Mouse (Mus musculus) testis, adult 2 months (tissue): ENCODE results near the gene 1700018G05Rik. TPM values are rescaled to one million over a fixed set of nuclear protein-coding genes. Genes with fewer than 3 reads are reported as not detected.
"Not testable (repeated sequence)": the region's sequence is repeated elsewhere in the genome, so short reads cannot be mapped to it uniquely, and the experiment has no call there.

ENCODE experiments used
- H3K27ac ChIP-seq: fragments of 200-500 bp; 2 replicates; pipeline ENCODE4 v1.5.1; 2012; ENCODE audit warnings: low read depth, low read length; ENCODE audit not compliant: control insufficient read depth, insufficient read depth
- H3K27me3 ChIP-seq: fragments of 200-500 bp; 2 replicates; pipeline ENCODE4 v1.6.1; 2012; ENCODE audit warnings: mild to moderate bottlenecking, low read length, moderate library complexity; ENCODE audit not compliant: control insufficient read depth, insufficient read depth
- H3K36me3 ChIP-seq: fragments of 200-500 bp; 2 replicates; pipeline ENCODE4 v1.6.1; 2012; ENCODE audit warnings: mild to moderate bottlenecking, low read length; ENCODE audit not compliant: control insufficient read depth, insufficient read depth
- H3K4me1 ChIP-seq: fragments of 200-500 bp; 2 replicates; pipeline ENCODE4 v1.6.1; 2012; ENCODE audit warnings: low read length; ENCODE audit not compliant: control insufficient read depth, insufficient read depth
- H3K4me3 ChIP-seq: fragments of 200-500 bp; 2 replicates; pipeline ENCODE4 v1.5.1; 2012; ENCODE audit warnings: low read depth, mild to moderate bottlenecking, low read length, moderate library complexity, mixed read lengths; ENCODE audit not compliant: control insufficient read depth
- CTCF ChIP-seq: fragments of 200-500 bp; IDR thresholded peaks from 2 replicates; pipeline ENCODE4 v1.5.1; 2012; ENCODE audit warnings: low read depth, mild to moderate bottlenecking, inconsistent platforms, low read length, moderate library complexity; ENCODE audit not compliant: control insufficient read depth, insufficient read depth, insufficient replicate concordance
- POLR2A ChIP-seq: fragments of 200-500 bp; IDR thresholded peaks from 2 replicates; pipeline ENCODE4 v1.6.1; 2012; ENCODE audit warnings: low read depth, mild to moderate bottlenecking, inconsistent platforms, low read length, moderate library complexity; ENCODE audit not compliant: control insufficient read depth
- polyA plus RNA-seq: library from polyadenylated mRNA; depleted of rRNA; stranded (reverse); fragments of >200 nt; gene quantifications from 2 replicates; pipeline ENCODE4 v1.2.3, GENCODE M21; 2012; rRNA removed

The 1700018G05Rik gene
- polyA plus RNA-seq: 82.7 and 106 TPM in 2 replicates

DNA sequence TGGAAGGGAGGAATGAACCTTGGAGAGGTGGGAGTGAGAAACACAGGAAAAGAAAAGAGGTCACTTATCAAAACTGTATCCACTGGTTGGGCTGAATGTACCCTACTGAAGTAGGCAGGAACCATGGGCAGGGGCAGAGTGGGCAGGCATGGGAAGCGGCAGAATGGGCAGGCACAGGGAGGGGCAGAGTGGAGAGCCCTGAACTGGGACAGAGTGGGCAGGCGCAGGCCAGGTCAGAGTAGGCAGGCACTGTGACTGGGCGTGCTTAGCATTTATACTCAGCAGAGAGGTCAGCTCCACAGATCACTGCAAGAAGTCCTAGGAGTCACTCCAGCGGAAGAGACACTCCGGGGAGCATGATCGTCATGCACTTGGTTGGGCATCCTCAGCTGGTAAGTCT, at the start of gene 1700018G05Rik:
Gene 1700018G05Rik (plus strand): TSS at position 301 of the 400 bp plus-strand sequence.
- H3K27me3 ChIP-seq, H3K4me1 ChIP-seq, H3K4me3 ChIP-seq, H3K36me3 ChIP-seq: not testable (repeated sequence)
- peak within 1 kb of the TSS; percentile 21; the same call in 1 of the 2 replicates for H3K27ac ChIP-seq

DNA sequence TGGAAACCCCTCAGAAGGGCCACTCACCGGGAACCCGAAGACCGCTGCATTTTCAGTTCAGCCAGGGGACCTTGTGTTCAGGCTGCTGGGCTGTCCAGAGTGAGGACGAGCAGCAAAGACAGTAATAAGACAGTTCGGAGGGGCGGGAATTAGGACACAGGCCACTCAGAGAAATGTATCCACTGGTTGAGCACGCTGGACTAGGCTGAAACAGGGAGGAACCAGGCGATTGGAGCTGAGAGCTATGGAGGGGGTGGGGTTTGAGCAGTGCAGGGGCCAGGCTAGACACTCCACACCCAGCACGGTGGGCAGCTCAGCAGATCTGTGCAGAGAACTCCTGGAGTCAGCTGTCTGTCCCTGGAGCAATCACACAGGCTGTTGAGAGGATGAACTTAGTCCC, 19.6 kb upstream of the 1700018G05Rik start, which contains the start of the genes Dmrtc1a and 1700011M02Rik:
Gene Dmrtc1a (minus strand): TSS at position 101 of the 400 bp plus-strand sequence.
Gene 1700011M02Rik (plus strand): TSS at position 319 of the 400 bp plus-strand sequence.
- H3K27ac ChIP-seq, H3K27me3 ChIP-seq, H3K4me1 ChIP-seq, H3K36me3 ChIP-seq: not testable (repeated sequence)
- H3K4me3 ChIP-seq: peak within 1 kb of the TSS; percentile 8

DNA sequence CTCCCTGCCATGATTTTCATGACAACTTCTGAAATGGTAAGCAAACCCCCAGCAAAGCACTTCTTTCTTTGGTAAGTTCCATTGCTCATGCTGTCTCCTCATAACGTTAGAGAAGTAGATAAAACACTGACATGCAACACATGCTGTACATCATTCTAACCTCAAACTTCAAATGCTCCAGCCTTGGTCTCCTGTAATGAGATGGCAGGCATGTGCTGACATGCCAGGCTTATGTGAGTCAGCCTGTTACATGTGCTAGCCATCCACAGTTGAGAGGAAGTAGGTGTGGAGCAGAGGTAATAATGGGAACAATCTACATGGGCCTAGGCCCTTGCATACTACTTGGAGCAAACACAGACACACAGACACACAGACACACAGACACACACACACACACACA, 13.3 kb upstream of the 1700018G05Rik start:
- not testable (repeated sequence) for H3K36me3 ChIP-seq, H3K27ac ChIP-seq, H3K27me3 ChIP-seq, H3K4me3 ChIP-seq, H3K4me1 ChIP-seq

DNA sequence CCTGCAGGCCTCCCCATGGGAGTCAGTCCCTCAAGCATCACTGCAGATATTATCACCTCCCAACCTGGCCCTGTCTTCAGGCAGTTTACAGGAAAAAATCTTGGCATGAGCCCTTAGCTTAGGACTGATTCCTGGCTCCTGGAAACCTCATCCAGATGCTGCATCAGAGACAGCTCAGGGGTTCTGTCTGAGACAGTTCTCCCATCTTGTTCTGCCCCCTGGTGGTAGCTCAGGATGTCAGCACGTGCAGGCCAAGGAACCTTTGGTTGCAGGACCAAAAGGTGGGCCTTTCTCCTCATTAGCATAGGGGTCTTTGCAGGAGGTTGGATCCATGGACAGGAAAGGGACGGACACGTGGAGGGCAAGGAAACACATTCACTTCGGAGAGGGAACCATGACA, 1.5 kb upstream of the 1700018G05Rik start:
- H3K36me3 ChIP-seq, H3K27me3 ChIP-seq, H3K4me1 ChIP-seq, H3K4me3 ChIP-seq, H3K27ac ChIP-seq: not testable (repeated sequence)

DNA sequence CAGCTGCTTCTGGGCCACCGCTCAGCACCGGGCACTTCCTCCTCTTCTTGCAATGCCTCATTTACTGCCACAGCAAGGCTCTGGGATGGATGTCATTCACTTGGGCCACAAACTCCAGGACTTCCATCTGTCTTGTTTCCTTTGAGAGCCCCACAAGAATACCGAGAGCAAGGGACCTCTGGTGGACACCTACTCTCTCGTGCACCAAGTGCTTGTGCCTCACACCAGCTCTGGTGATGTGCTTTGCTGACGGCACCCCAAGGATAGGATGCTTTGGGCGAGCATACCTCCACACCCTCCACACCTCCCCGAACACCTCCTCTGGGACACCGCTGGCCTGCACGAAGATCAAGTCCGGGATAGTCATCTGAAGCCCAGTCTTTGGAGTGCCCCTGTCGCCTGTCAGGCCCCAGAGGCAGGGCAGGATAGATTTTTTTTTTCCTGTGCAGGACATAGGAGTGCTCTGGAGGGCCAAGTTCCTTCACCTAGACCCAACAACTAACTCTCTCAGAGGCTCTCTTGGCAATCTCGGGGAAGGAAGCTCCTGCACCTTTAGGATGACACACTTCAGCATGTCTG, 4.9 kb downstream of the 1700018G05Rik start:
- TF ChIP-seq POLR2A: no peak
- no peak for TF ChIP-seq CTCF
- Histone ChIP-seq H3K27me3 (no peaks in the 10 kb centered on the region), H3K27ac (no peak overlapping the region), H3K4me1 (peaks cover 5% of the 10 kb centered on the region), H3K4me3 (peak overlapping the region; percentile 48; the same call in 1 of the 2 replicates), H3K36me3 (no peaks in the 10 kb centered on the region)

DNA sequence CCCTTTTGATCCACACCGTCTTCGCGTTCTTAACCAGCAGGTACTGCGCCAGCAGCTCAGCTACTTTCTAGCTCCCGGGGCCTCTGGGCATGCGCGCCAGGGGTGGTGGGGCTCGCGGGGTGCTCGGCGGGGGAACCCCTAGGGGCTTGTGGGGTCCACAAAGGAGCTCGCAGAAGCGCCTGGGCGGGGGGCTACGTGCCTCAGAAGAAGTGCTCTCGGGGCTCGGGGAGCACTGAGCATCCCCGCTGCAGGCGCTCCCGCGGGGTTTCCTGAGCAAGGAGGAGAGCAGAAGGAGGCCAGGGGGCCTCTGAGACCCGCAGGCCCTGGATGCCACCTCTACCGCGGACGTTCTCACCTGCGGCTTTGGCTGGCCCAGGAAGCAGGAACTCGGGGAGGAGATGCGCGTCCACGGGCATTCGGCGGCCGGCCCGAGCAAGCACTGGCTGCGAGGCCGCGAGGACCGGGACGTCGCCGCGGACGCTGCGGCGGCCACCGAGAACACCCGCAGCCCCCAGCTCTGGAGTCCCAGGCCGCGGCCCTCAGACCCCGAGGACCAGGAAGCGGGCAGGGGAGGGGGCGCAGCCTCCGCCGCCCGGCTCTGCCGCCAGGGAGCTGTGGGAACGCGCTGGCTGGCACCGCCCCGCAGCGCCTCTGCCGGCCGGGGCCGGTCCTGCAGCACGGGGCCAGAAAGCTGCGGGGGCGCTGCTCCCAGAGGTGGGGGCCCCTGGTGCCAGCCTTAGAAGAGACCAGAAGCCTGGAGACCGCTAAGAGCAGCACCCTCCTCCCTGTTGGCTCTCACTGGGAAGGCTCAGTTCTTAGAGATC, 5.6 kb downstream of the 1700018G05Rik start:
- Histone ChIP-seq H3K27ac (0 out of 2 replicates have a peak overlapping the region, but pooled peaks have one; percentile 49), H3K36me3 (no peaks in the 10 kb centered on the region), H3K4me3 (peak overlapping the region; percentile 84), H3K27me3 (no peaks in the 10 kb centered on the region), H3K4me1 (peaks cover 5% of the 10 kb centered on the region)
- TF ChIP-seq POLR2A (no peak), CTCF (peak; percentile 48)

DNA sequence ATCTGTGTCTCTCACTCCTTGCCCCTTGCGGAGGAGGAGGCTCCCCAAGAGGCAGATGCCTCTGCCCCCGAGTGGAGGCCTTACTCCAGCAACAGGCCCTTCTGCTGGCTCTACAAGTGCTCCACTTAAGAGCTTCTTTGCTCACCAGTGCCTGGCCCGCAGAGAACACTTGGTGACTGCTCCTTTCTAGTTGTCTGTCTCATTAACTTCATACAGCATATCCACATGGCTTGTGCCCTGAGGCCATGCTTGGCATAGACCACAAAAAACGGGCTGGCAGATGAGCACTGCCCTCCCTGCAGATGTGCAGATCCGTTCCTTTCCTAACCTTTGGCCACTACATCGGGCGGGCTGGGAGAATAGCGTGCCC, 6.2 kb downstream of the 1700018G05Rik start:
- no peak overlapping the region for H3K27ac ChIP-seq

DNA sequence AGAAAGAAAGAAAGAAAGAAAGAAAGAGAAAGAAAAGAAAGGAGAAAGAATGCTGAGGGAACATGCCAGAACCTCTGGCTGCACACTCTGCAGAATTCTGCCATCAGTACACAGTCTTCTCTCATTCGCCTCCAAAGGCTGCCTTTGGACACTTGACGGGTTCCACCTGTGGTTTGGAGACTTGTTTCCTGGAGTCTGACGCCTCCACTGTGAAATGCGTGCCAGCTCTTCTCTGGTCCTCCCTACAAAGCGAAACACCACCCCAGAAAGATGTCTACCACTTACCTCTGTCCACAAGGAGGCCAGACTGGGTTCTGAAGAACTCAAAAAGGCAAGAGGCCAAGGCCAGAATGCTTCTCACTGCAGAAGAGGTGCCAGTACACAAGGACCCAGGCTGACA, 8.6 kb downstream of the 1700018G05Rik start:
- no peaks in the 10 kb centered on the region for H3K36me3 ChIP-seq
- no peak overlapping the region for H3K4me3 ChIP-seq
- H3K27me3 ChIP-seq: no peaks in the 10 kb centered on the region
- peaks cover 5% of the 10 kb centered on the region for H3K4me1 ChIP-seq
- no peak overlapping the region for H3K27ac ChIP-seq
- no peak for TF ChIP-seq CTCF
- TF ChIP-seq POLR2A: no peak

More for the DNA sequence above, 6.2 kb downstream of the 1700018G05Rik start:
- H3K4me1 ChIP-seq: peaks cover 5% of the 10 kb centered on the region
- H3K4me3 ChIP-seq: peak overlapping the region; percentile 84
- no peaks in the 10 kb centered on the region for H3K27me3 ChIP-seq
- no peaks in the 10 kb centered on the region for H3K36me3 ChIP-seq
- TF ChIP-seq POLR2A: no peak
- TF ChIP-seq CTCF: no peak

DNA sequence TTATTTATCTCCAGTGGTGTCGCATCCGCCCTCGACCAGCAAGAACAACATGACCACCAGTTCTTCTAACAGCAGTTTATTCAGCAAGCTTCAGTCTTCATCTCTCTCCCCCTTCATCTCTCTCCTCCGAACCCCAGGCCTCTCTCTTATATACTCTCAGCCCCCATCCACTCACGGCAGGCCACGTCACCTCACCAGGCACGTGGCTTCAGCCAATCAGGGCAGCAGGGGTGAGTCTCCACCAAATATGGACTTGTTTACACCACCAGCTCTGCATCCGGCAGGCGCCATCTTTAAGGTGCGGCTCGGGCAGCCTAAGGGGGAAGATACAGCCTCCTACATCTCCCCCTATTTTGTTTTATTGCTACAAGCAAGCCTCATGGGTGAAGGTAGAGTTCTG, 22.0 kb downstream of the 1700018G05Rik start:
- H3K4me3 ChIP-seq, H3K4me1 ChIP-seq, H3K27ac ChIP-seq, H3K36me3 ChIP-seq, H3K27me3 ChIP-seq: not testable (repeated sequence)
